ENCODE assay signal across 8 mouse cellular contexts in the genomic region with DNA sequence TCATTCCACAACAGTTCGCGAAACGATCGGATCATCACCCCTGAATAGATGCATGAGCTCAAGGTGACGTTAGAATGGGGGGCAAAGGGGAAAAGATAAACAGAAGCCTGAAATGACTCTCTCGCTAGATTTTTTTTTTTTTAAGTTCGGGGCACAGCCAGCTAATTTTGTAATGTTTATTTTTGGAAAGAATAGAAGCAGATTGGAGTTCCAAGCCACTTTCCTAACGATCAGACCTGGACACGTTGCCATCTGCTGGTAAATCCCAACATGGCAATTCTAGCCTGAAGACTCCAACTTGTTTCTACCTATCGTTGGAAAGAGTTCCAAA. TPM values are rescaled to one million over a fixed set of nuclear protein-coding genes. Genes with fewer than 3 reads are reported as not detected.
DNase-seq lines count a peak whose midpoint lies in the region; ATAC-seq and TF ChIP-seq lines count a peak whose summit lies in the region.

Gene Arhgef12, minus strand, starts transcription at position 53 of the 331 bp plus-strand sequence.

- H3K4me1 ChIP-seq in spleen, adult 2 months (ENCODE audit: control insufficient read depth, insufficient read depth, insufficient read length) = no peaks in the 10 kb centered on the region; the same call in 1 of the 2 replicates
- H3K4me1 ChIP-seq in hindbrain, embryonic 16.5 days (ENCODE audit: control insufficient read depth, insufficient read depth, low read depth, low read length) = peaks cover 24% of the 10 kb centered on the region

- no peak for TF ChIP-seq CTCF in spleen, adult 2 months (IDR thresholded peaks at IDR 0.05; ENCODE audit: extremely low read depth, insufficient read depth, insufficient read length, insufficient replicate concordance)
- peak; percentile 62 for TF ChIP-seq CTCF in left cerebral cortex, adult 2 months (IDR thresholded peaks at IDR 0.05)

- peak within 1 kb of the TSS; percentile 64 for H3K27ac ChIP-seq in spleen, adult 2 months (ENCODE audit: insufficient read depth, low read length)
- peak within 1 kb of the TSS; percentile 91 for H3K27ac ChIP-seq in hindbrain, embryonic 16.5 days (ENCODE audit: low read depth, low read length)
- H3K27ac ChIP-seq in left cerebral cortex, adult 2 months = peak within 1 kb of the TSS; percentile 94

- DNase-seq in spleen, adult 2 months (ENCODE audit: low read depth in 1 of 2, low spot score in 2 of 2) = no peak
- DNase-seq in spleen, postnatal 14 days (ENCODE audit: low spot score in 2 of 2) = no peak
- peak; percentile 70 to 77 for DNase-seq in cerebellum, postnatal 10 days
- DNase-seq in gastrocnemius, adult 8-10 months (ENCODE audit: low spot score in 2 of 2) = peak; percentile 38 to 40
- DNase-seq in left cerebral cortex, adult 2 months (ENCODE audit: extremely low spot score in 1 of 2, low spot score in 2 of 2) = peak in 1 of 2 experiments; percentile 55
- DNase-seq in lung, postnatal 4 days = peak; percentile 42 to 70
- DNase-seq in spleen, postnatal 36 days (ENCODE audit: low spot score in 2 of 2) = no peak

- 36% methylated on average over 10 of the region's 10 CpGs for WGBS in spleen, adult 2 months
- WGBS in hindbrain, embryonic 16.5 days = 35% methylated on average over 10 of the region's 10 CpGs

- H3K36me3 ChIP-seq in spleen, adult 2 months (ENCODE audit: control insufficient read depth, insufficient read depth, low read length) = no peaks in the 10 kb centered on the region
- H3K36me3 ChIP-seq in hindbrain, embryonic 16.5 days (ENCODE audit: control insufficient read depth, insufficient read depth, low read length) = peaks cover 11% of the 10 kb centered on the region; the same call in 1 of the 2 replicates

- H3K27me3 ChIP-seq in spleen, adult 2 months (ENCODE audit: control insufficient read depth, insufficient read depth, low read length) = peaks cover 7% of the 10 kb centered on the region
- H3K27me3 ChIP-seq in hindbrain, embryonic 16.5 days (replicated peaks; ENCODE audit: control insufficient read depth, insufficient read depth, low read length) = no peaks in the 10 kb centered on the region

- ATAC-seq in hindbrain, embryonic 16.5 days = no peak

- TF ChIP-seq POLR2A in spleen, adult 2 months (IDR thresholded peaks at IDR 0.05; ENCODE audit: low read depth, low read length) = no peak

- H3K9ac ChIP-seq in hindbrain, embryonic 16.5 days (ENCODE audit: low read depth, low read length) = peak within 1 kb of the TSS; percentile 88

- peak within 1 kb of the TSS; percentile 67 for H3K4me3 ChIP-seq in spleen, adult 2 months (ENCODE audit: extremely low read depth, insufficient read depth, insufficient read length)
- peak within 1 kb of the TSS; percentile 85 for H3K4me3 ChIP-seq in hindbrain, embryonic 16.5 days (ENCODE audit: low read length)
- H3K4me3 ChIP-seq in left cerebral cortex, adult 2 months = peak within 1 kb of the TSS; percentile 92

- intact Hi-C loops in left cerebral cortex, adult 2 months (cut with DNase I) = no loop called here

- peak within 1 kb of the TSS; percentile 88 for H3K4me2 ChIP-seq in hindbrain, embryonic 16.5 days (ENCODE audit: low read length)

- H3K9me3 ChIP-seq in hindbrain, embryonic 16.5 days (ENCODE audit: control insufficient read depth, low read length) = no peaks in the 10 kb centered on the region

RNA-seq across cellular contexts. Expression of gene Arhgef12, which starts in this region (rescaled TPM):
- 7.1 and 9.0 TPM in 2 replicates for polyA plus RNA-seq in spleen, adult 2 months (2012; rRNA removed)
- 10 to 100 TPM; 41.1 to 64.5 (median 52.8) TPM for total RNA-seq in gastrocnemius, adult 8-10 months (2022)
- polyA plus RNA-seq in hindbrain, embryonic 16.5 days (2015; fragmentation: Nextera tagmentation; extraction: Ambion mirVana) = 17.0 and 17.9 TPM in 2 replicates
- total RNA-seq in left cerebral cortex, adult 2 months (2021) = 100 to 1,000 TPM; 162 to 164 TPM

Comparison
In these comparisons a context has a peak if more than half of its experiments do, and no peak if none do; other contexts are left out.
1. DNase-seq: peak in cerebellum, postnatal 10 days (2 of 2), gastrocnemius, adult 8-10 months (2 of 2) and lung, postnatal 4 days (2 of 2); none in spleen, adult 2 months (0 of 2), spleen, postnatal 14 days (0 of 2) and spleen, postnatal 36 days (0 of 2).
2. Peak in every context shown above with its lines, with median percentiles within 50 percentile points of each other: H3K27ac ChIP-seq and H3K4me3 ChIP-seq.